Mouse (Mus musculus) regulatory T cell (primary cell): ENCODE measurements around the gene Ccm2.

Source experiments
- in situ Hi-C: fragments of 300-600 bp; cut with MboI, MseI; formaldehyde crosslinking; loops from one replicate; pipeline ENCODE4 v1.15.1; 2025; ENCODE audit warnings: high pct_unique_total_duplicates

The Ccm2 gene

DNA sequence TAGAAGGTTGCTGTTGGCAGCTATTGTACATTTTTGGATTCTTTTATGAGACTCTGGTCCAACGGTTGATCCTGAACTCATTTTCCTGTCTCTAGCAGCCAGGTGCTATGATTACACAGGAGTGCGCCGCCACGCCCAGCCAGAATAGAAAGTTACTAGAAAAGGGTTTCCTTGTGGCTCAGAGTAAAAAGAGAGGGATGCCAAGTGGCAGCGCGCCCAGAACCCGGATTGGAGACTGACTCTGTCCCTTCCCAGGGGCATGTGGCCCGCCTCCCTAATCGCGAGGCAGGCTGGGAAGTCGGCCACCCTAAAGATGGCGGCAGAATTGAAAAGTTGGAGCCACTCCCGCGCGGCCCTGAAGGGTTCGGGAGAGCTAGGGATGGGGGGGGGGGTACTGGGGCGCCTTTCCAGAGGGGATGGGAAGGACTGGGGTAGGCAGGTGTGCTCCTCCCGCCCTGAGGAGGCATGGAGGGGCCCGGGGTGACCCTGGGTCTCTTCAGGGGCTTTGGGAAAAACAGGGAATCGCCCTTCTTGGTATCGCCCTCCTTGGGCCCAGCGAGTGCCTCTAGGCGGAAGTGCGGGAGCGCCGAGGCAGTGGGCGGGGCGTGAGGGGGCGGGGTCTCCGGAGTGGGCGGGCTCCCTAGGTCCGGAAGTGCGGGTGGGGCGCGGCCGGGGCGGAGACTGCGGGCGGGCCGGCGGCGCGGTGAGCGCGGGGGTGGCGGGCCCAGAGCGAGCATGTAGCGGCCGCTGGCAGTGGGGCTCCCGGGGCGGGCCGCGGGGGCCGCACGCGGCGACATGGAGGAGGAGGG lies at the start of gene Ccm2:
Gene Ccm2, plus strand, starts transcription at position 683 of the 809 bp plus-strand sequence.
- in situ Hi-C loops = no loop called here

DNA sequence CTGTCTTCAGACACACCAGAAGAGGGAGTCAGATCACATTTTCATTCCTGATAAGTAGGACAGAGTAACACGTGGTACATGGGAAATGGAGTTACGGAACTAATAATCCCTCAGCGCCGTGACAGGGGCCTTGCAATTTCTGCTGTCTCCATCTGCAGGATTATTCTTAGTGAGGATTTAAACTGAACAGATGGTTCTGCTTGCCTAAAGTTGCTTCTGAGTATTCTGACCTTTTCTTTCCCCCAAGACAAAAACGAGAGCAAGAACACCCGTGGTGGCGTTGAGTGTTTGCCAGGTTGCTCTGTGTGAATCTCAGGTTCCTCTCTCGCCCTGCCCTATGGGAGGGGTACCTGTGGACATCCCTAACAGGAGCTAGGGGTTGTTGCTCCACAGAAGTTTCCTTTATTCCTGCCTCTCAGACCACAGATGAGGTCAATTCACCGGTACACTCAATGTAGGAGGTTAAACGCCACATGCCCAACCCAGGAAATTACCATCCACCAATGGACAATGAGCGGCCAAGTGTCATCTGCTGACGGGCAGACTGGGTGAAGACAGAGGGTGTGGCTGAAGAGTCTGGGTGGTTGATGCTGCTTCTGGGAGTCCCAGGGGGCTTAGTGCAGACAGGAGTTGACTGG lies 49.3 kb upstream of the Ccm2 start:
- in situ Hi-C loops = no loop called here

DNA sequence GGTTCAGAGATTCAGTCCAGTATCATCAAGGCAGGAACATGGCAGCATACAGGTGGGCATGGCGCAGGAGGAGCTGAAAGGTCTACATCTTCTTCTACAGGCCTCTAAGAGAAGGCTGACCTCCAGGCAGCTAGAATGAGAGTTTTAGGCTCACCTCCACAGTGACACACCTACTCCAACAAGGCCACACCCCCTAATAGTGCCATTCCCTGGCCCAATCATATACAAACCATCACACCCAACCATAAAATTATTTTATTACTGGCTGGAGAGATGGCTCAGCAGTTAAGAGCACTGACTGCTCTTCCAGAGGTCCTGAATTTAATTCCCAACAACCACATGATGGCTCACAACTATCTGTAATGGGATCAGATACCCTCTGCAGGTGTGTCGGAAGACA lies 44.2 kb upstream of the Ccm2 start:
- in situ Hi-C loops = no loop called here

DNA sequence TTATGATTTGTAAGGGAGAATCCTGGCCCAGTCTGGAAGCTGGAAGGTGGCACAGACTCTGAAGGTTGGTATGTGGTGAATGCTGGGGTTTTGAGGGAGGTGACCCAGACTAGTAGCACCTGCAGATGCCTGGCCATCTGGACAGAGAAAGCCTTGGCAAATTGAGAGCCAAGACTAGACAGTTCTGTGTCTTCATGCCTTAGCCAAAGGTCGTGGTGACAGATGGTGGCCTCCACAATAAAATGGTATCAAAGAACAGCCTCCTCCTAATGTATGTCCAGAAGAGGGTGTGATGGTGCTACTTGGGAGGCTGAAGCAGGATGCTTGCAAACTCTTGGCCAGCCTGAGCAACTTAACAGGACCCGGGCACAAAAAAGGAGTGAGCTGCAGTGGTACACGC lies 42.5 kb upstream of the Ccm2 start:
- in situ Hi-C loops = no loop called here

DNA sequence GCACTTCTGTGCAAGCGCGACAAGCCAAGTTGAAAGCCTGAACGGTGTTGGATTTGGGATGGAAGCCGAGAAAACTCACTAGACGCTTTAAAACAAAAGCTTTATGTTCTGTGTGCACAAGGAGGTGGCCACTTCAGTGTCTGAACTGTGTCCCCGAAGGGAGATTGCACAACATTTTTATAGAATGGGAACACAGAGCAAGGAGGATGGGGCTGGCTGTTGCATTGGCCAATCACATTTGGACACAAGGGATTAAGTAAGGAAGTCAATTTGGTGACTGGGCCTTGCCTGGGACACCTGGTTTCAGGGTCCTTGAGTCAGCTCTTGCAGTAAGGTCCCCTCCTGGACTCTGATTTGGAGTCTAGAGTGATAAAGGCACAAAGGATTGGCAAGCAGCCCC lies 42.0 kb upstream of the Ccm2 start:
- in situ Hi-C loops = no loop called here

DNA sequence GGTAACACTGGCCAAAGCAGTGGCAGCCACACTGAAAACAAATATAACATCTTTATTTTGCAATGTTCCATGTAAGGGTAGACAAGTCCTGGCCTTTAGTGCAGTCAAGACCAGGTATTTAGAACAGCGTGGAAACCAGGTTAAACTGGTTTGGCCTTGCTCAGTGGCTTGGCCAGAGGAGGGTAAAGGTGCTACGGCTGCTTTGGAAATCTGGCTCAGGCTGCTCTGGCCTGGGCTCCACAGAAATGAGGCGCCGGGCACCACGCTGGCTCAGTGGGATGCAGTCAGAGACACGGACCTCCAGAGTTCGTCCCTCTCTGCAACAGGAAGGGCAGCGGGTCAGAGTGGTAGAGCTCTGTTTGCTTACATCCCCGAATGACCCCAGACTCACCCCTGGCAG lies 40.2 kb upstream of the Ccm2 start:
- in situ Hi-C loops = no loop called here

DNA sequence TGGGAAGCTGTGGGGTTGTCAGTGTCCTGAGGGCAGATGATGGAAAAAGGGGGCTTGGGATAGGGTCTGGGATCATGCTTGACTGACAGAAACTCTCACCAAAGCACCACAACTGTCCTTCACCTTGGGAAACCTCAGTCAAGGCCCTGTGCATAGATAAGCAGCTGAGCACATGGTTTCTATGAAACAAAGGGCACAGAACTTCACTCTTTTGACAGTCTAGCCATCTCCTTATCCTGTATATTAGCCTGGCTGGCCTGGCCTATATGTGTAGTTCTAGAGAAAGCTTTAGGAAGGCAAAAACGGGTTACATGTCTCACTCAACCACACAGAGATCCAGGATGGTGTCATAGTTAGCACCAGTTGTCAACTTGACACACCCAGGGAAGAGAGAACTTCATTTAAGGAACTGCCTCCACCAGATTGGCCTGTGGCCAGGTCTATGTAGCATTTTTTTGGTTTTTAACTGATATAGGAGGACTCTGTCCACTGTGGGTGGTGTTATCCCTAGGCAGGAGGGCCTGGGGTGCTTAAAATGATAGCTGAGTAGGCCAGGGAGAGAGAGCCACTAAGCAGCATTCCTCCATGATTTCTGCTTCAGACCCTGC lies 38.3 kb upstream of the Ccm2 start:
- in situ Hi-C loops = no loop called here

DNA sequence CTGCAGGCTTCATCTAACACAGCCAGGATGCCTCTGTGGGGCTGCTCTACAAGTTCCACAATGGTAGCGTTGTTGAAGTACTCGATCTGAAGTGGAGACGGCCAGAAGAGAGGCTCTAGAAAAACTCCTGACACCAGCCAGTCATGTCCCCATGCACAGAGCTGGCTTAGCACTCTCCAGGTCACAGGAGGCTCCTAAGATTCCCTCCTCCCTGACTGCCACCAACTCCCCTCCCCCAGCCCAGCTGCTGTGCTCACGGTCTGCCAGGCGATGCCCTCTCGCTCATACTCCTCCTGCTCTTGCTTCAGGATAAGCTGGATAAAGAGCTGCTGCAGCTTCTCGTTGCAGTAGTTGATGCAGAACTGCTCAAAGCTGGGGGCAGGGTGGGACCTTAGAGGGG lies 31.9 kb upstream of the Ccm2 start:
- in situ Hi-C loops = no loop called here

DNA sequence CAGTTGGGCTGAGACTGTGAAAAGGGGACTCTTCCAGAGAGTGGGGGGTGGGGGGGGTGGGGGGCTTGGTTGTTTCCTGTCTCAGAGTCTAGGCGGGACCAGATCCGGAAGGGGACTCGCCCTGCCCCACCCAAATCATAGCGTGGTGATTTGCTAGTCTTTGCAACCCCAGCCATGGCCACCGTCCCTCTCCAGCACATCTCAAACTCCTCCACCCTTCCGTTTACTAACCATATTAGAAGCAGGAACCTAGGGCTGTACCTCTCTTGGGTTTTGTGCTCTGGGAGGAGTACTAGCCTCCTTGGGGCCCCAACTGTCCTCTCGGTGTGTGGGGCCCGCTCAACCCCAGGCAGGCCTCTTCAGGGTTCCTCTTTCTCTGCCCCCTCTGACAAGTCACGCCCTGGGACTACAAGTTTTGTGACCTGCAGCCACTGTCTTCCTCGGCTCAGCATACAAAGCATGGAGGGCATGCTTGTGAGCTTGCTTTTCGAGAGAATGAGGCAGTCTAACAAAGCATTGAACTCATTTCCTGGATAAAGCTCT lies 27.1 kb upstream of the Ccm2 start:
- in situ Hi-C loops = loop anchor here (10.0 kb wide), 1 partner anchor 105 kb away; the partner anchor contains the start of gene Tbrg4

DNA sequence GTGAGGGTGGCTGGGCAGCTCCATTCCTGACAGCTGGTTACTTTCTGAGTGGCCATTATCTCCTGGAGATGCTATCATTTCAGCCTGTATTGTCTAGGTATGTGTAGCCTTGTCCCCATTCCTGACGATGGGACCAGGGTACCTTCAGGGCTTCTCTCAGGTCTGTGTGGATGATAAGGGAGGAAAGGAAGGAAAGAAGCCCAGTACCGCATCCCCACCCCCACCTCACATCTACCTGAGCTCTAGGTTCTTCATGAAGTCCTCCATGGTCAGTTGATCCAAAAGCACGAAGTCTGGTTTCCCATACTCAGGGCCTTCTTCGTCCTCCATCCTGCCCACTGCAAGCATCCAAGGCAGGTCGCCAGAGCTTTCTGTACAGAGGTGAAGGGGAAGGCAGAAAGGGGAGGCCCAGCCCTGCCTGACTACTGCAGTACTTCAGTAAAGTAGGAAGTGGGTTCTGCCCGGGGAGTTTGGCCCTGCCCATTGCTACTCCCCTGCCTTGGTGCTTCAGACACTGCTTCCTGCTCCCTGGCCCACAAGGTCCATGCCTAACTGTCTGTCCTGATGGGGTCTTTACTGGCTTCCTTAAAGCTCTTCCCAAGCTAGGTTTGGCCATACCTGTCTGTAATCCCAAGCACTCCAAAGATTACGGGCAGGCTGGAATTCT lies 26.0 kb upstream of the Ccm2 start, which contains the start of gene Myo1g:
Gene Myo1g, minus strand, starts transcription at position 459 of the 667 bp plus-strand sequence.
- in situ Hi-C loops = loop anchor here (10.0 kb wide), 1 partner anchor 104 kb away; the partner anchor contains the start of gene Tbrg4

DNA sequence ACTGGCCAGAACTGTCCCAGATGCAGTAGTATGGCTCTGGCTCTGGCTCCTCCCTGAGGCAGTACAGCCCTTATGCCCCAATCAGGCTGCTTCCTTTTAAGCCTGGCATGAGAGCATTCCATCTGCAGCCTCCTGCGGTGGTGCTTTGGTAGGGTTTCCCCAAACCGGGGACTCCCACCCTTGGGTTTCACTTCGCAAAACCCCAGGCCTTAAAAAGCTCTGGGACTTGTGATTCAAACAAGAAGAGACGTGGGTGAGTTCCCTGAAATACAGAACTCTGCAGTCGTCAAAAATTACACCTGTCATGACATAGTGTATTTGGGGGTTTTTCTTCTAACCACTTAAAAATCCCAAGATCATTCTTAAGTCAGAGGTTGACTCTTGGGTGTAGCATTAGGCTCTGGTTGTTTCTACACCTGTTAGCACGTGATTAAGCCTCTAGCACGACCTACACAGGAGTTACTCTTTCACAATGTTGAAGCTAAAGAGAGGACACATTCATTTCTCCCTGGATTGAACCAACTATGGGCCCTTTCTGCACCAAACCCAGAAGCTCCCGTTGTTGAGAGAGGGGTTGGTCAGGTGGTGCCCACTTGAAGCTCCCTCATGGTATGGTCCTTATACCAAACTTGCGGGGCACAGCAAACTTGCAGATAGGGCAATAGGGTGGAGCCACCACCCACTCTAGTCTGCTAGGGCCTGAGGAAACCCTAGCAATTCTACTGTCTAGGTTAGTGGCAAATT lies 23.7 kb upstream of the Ccm2 start:
- in situ Hi-C loops = loop anchor here (10.0 kb wide), 1 partner anchor 102 kb away; the partner anchor contains the start of gene Tbrg4

DNA sequence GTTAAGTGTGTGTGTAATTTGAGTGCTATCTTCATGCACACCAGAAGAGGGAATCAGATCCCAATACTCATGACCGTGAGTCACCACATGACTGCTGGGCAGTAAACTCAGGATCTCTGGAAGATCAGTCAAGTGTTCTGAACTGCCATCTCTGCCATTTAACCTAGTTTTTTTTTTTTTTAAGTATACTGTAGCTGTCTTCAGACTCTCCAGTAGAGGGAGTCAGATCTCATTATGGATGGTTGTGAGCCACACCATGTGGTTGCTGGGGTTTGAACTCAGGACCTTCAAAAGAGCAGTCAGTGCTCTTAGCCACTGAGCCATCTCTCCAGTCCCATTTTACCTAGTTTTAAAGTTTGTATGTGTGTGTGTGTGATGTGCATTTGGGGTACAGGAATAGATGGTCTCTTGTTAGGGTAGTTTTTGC lies 23.0 kb upstream of the Ccm2 start:
- in situ Hi-C loops = loop anchor here (10.0 kb wide), 1 partner anchor 101 kb away; the partner anchor contains the start of gene Tbrg4

DNA sequence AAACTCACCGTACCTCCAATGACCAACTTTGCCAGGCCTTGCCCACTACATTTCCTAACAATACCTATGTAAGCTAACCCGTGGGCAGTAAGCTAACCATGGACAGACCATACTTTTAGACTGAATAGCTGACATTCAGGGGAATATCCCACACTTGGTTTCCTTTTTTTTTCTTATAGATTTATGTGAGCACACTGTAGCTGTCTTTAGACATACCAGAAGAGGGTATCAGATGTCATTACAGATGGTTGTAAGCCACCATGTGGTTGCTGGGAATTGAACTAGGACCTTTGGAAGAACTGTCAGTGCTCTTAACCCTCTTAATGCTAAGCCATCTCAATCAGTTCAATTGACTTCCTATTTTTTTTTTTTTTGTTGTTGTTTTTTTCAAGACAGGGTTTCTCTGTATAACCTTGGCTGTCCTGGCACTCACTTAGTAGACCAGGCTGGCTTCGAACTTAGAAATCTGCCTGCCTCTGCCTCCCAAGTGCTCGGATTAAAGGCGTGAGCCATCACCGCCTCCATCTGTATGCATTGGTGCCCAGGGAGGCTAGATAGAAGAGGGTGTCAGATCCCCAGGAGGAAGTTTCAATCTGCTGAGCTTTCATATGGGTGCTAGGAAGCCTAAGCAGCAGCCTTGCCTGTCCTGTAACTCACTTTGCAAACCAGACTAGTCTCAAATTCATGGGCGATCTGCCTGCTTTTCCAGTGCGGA lies 22.4 kb upstream of the Ccm2 start:
- in situ Hi-C loops = loop anchor here (10.0 kb wide), 1 partner anchor 100 kb away; the partner anchor contains the start of gene Tbrg4

DNA sequence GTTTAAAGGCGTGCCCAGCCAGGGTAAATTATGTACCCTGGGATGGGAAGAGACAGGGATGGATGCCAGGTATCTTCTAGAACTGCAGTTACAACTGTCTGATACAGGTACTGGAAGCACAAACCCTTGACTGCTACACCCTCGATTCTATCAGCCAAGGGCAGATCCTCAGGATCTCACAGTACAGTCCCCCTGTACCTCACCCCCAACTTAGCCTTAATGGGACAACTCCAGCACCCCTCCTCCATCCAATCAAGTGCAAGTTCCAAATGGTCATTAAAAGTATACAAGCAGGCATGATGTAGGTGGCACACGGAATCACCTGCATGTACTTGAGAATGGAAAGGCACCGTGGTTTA lies 21.8 kb upstream of the Ccm2 start:
- in situ Hi-C loops = loop anchor here (10.0 kb wide), 1 partner anchor 100 kb away; the partner anchor contains the start of gene Tbrg4

DNA sequence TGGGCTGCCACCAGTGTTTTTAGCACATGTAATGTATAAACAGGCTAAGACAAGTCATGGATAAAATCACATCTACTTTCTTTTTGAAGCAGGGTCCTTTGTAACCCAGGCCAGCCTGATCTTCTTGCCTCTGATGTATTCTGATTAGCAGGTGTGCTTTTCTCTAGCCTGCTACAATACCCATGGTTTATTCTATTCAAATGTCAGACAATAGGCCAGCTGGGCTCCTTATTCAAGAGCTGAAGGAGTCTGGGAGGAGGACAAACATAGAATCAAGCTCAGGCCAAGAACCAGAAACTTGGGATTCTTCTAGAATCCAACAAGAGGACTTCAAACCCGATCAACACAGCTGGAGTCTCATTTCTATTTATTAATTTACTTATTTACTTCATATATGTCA lies 21.4 kb upstream of the Ccm2 start:
- in situ Hi-C loops = loop anchor here (10.0 kb wide), 1 partner anchor 100 kb away; the partner anchor contains the start of gene Tbrg4

DNA sequence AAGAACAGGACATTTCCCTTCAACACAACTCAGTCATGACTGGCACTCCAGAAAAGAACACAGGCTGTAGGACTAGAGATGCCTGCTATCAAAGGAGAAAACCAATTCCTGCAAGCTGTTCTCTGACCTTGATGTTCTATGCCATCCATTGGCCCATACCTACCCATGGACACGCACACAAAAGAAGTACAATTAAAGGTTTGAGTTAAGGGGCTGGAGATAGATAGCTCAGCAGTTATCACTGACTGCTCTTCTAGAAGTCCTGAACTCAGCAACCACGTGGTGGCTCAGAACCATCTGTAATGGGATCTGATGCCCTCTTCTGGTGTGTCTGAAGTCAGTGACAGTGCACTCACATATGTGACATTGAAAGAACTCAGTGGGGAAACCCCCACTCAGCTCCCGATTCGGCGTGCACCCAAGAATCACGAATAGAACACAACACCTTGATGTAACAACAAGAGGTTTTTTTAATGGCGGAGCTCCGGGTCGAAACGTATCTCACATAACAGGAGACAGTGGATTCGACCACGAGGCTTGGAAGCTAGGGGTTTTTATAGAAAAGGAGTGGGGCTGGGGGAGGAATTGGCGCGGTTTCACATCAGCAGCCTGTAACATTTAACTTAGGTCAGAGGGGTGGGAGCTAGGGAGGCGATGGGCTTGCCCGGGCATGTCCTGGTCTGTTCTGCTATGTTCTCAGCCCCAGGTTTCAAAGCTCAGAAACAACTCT lies 20.0 kb upstream of the Ccm2 start:
- in situ Hi-C loops = loop anchor here (10.0 kb wide), 1 partner anchor 98 kb away; the partner anchor contains the start of gene Tbrg4

DNA sequence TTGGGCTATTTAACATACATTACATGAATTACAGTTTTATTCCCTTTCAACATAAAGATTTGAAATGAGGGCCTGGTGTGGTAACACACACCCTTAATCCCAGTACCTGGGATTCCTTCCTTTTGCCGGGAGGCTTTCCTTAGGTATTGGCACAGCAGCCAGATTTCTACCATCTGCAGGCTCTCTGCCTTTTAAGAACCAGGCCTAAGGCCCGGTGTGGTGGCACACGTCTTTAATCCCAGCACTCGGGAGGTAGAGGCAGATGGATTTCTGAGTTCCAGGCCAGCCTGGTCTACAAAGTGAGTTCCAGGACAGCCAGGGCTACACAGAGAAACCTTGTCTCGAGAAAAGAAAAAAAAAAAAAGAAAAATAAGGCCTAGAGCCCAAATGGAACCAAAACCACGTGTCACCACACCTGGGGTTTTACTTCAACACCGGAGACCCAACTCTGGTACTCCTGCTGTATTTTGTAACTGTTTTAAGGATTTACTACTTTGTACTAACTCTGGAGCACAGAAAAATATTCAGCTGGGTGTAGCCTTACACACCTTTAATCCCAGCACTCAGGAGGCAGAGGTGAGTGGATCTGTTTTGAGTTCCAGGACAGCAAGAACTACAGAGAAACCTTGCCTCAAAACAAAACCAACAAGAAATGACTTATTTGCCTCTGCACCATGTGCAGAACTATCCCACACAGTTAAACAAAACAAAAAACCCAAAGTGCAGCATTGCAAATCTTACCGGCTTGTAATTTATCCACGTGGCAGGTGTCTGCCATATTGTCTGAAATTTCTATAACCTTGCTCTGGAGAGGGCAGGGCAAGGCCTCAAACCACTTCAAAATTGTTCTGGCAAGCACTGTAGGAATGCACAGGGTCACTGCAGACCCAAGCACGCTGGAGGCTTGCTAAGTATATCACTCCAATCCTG lies 19.2 kb upstream of the Ccm2 start:
- in situ Hi-C loops = loop anchor here (10.0 kb wide), 1 partner anchor 97 kb away; the partner anchor contains the start of gene Tbrg4
